Mouse (Mus musculus): ENCODE measurements at regions not wholly inside any gene's neighbourhood (a gene's known extent, or its start where the extent isn't known, plus 50 kb on each side); places are given as distances from the start of the nearest gene placed in this dataset.
A peak's percentile ranks its signal among the peaks of the same experiment; 100 is the strongest.

- H3K27me3 ChIP-seq (ENCODE audit: control insufficient read depth, insufficient read depth, low read length), result no peaks in the 10 kb centered on the region
- H3K9me3 ChIP-seq (ENCODE audit: control insufficient read depth, low read length), result no peaks in the 10 kb centered on the region
- peak; percentile 55; the same call in 1 of the 2 replicates for ATAC-seq (ENCODE audit: low FRiP score, low TSS enrichment)
- 47% methylated on average over 9 of the region's 9 CpGs for WGBS
- no peak overlapping the region; the same call in 1 of the 2 replicates for H3K4me2 ChIP-seq (replicated peaks; ENCODE audit: low read depth, low read length)
- no peak overlapping the region for H3K4me3 ChIP-seq (ENCODE audit: low read length)
- no peaks in the 10 kb centered on the region for H3K4me1 ChIP-seq (ENCODE audit: control insufficient read depth, insufficient read depth, low read length)
- no peaks in the 10 kb centered on the region for H3K36me3 ChIP-seq (ENCODE audit: control insufficient read depth, insufficient read depth, low read length)
- H3K27ac ChIP-seq (ENCODE audit: low read depth, low read length), result peak overlapping the region; percentile 32
- no peak overlapping the region for H3K9ac ChIP-seq (ENCODE audit: low read depth, low read length)
Measured at GRCm38 (mm10) chr5:45925879-45926410, 68.5 kb upstream of the Lcorl start.

GRCm38 (mm10) chr5:45923907-45924594, 66.6 kb upstream of the Lcorl start:
- Histone ChIP-seq H3K4me1 (ENCODE audit: control insufficient read depth, insufficient read depth, low read length) (no peaks in the 10 kb centered on the region), H3K4me3 (ENCODE audit: low read length) (no peak overlapping the region), H3K4me2 (replicated peaks; ENCODE audit: low read depth, low read length) (no peak overlapping the region), H3K9me3 (ENCODE audit: control insufficient read depth, low read length) (no peaks in the 10 kb centered on the region), H3K27me3 (ENCODE audit: control insufficient read depth, insufficient read depth, low read length) (no peaks in the 10 kb centered on the region), H3K36me3 (ENCODE audit: control insufficient read depth, insufficient read depth, low read length) (no peaks in the 10 kb centered on the region), H3K9ac (ENCODE audit: low read depth, low read length) (no peak overlapping the region), H3K27ac (ENCODE audit: low read depth, low read length) (no peak overlapping the region)
- WGBS, result 88% methylated on average over 3 of the region's 3 CpGs
- ATAC-seq (ENCODE audit: low FRiP score, low TSS enrichment), result no peak

All from kidney, embryonic 14.5 days (tissue).